Mouse (Mus musculus) gastrocnemius, adult 2 months (tissue): ENCODE measurements around the gene Gpc3. TPM values are rescaled to one million over a fixed set of nuclear protein-coding genes. Genes with fewer than 3 reads are reported as not detected.

ENCODE experiments used
- DNase-seq: peaks from one replicate; pipeline ENCODE4 v3.0.0; 2022
- H3K27ac ChIP-seq: fragments of 200-600 bp; 2 replicates; pipeline ENCODE4 v1.8.1; 2022; ENCODE audit warnings: mild to moderate bottlenecking
- H3K4me3 ChIP-seq: fragments of 200-600 bp; 2 replicates; pipeline ENCODE4 v1.8.1; 2022; ENCODE audit warnings: mild to moderate bottlenecking, moderate library complexity
- CTCF ChIP-seq: fragments of 200-600 bp; IDR thresholded peaks from 2 replicates; pipeline ENCODE4 v1.8.1; 2022; ENCODE audit warnings: antibody characterized with exemption, mild to moderate bottlenecking, moderate library complexity
- intact Hi-C: fragments of 180-260 bp; cut with DNase I; formaldehyde crosslinking; loops from one replicate; pipeline ENCODE4 v1.15.1; 2025
- total RNA-seq, 2 experiments: library from RNA; stranded (reverse); gene quantifications; 2 replicates each; pipeline ENCODE4 v1.2.3; 2021

The Gpc3 gene
- total RNA-seq, 2 experiments from 2014 or later: 4.9 to 7.6 TPM

- intact Hi-C loops: no loop called here
- DNase-seq: no peak
- Histone ChIP-seq H3K4me3 (no peak overlapping the region), H3K27ac (no peak overlapping the region)
- no peak for TF ChIP-seq CTCF
Observed at GRCm38 (mm10) chrX:52444977-52445376, 168.8 kb downstream of the Gpc3 start.

GRCm38 (mm10) chrX:52441798-52442197 lies 172.0 kb downstream of the Gpc3 start:
- intact Hi-C loops: no loop called here
- Histone ChIP-seq H3K4me3 (no peak overlapping the region), H3K27ac (no peak overlapping the region)
- TF ChIP-seq CTCF: peak; percentile 55
- DNase-seq: no peak

- TF ChIP-seq CTCF: no peak
- intact Hi-C loops: no loop called here
- Histone ChIP-seq H3K27ac (no peak overlapping the region), H3K4me3 (no peak overlapping the region)
- no peak for DNase-seq
Observed at GRCm38 (mm10) chrX:52439421-52439820, 174.3 kb downstream of the Gpc3 start.

- intact Hi-C loops: no loop called here
- Histone ChIP-seq H3K27ac (no peak overlapping the region), H3K4me3 (no peak overlapping the region)
- TF ChIP-seq CTCF: no peak
- no peak for DNase-seq
Observed at GRCm38 (mm10) chrX:52425605-52426004, 188.1 kb downstream of the Gpc3 start.

- TF ChIP-seq CTCF: no peak
- intact Hi-C loops: no loop called here
- Histone ChIP-seq H3K4me3 (no peak overlapping the region), H3K27ac (no peak overlapping the region)
- DNase-seq: peak; percentile 12
Observed at GRCm38 (mm10) chrX:52419850-52420249, 193.9 kb downstream of the Gpc3 start.

- no peak for DNase-seq
- Histone ChIP-seq H3K4me3 (no peak overlapping the region), H3K27ac (no peak overlapping the region)
- intact Hi-C loops: no loop called here
- no peak for TF ChIP-seq CTCF
Observed at GRCm38 (mm10) chrX:52412936-52413335, 200.8 kb downstream of the Gpc3 start.

- TF ChIP-seq CTCF: no peak
- no peak overlapping the region for H3K27ac ChIP-seq
- H3K4me3 ChIP-seq: no peak overlapping the region
- no peak for DNase-seq
- intact Hi-C loops: no loop called here
Observed at GRCm38 (mm10) chrX:52401188-52401587, 212.6 kb downstream of the Gpc3 start.

- Histone ChIP-seq H3K27ac (no peak overlapping the region), H3K4me3 (no peak overlapping the region)
- no peak for DNase-seq
- TF ChIP-seq CTCF: peak; percentile 68
- intact Hi-C loops: loop anchor here (5.0 to 10.0 kb wide), 3 partner anchors 480 to 978 kb away; no protein-coding TSS in a partner anchor
Observed at GRCm38 (mm10) chrX:52375129-52375528, 238.6 kb downstream of the Gpc3 start.

GRCm38 (mm10) chrX:52374209-52374608 lies 239.5 kb downstream of the Gpc3 start:
- no peak for DNase-seq
- Histone ChIP-seq H3K4me3 (no peak overlapping the region), H3K27ac (no peak overlapping the region)
- intact Hi-C loops: loop anchor here (5.0 to 10.0 kb wide), 3 partner anchors 287 to 609 kb away; no protein-coding TSS in a partner anchor
- no peak for TF ChIP-seq CTCF

GRCm38 (mm10) chrX:52372436-52372835 lies 241.3 kb downstream of the Gpc3 start:
- DNase-seq: no peak
- H3K27ac ChIP-seq: no peak overlapping the region
- no peak overlapping the region for H3K4me3 ChIP-seq
- TF ChIP-seq CTCF: no peak
- intact Hi-C loops: loop anchor here (5.0 to 10.0 kb wide), 3 partner anchors 285 to 608 kb away; no protein-coding TSS in a partner anchor

GRCm38 (mm10) chrX:52369938-52370758 lies 243.6 kb downstream of the Gpc3 start:
- Histone ChIP-seq H3K27ac (peak overlapping the region; percentile 38; the same call in 1 of the 2 replicates), H3K4me3 (peak overlapping the region; percentile 62)
- no peak for DNase-seq
- TF ChIP-seq CTCF: peak; percentile 73
- intact Hi-C loops: loop anchor here (5.0 to 10.0 kb wide), 4 partner anchors 283 to 633 kb away; no protein-coding TSS in a partner anchor

- DNase-seq: no peak
- TF ChIP-seq CTCF: no peak
- H3K27ac ChIP-seq: no peak overlapping the region
- H3K4me3 ChIP-seq: no peak overlapping the region; the same call in 1 of the 2 replicates
- intact Hi-C loops: loop anchor here (5.0 kb wide), 1 partner anchor 632 kb away; no protein-coding TSS in a partner anchor
Observed at GRCm38 (mm10) chrX:52369304-52369937, 244.3 kb downstream of the Gpc3 start.

- TF ChIP-seq CTCF: no peak
- intact Hi-C loops: loop anchor here (5.0 kb wide), 1 partner anchor 630 kb away; no protein-coding TSS in a partner anchor
- DNase-seq: no peak
Observed at GRCm38 (mm10) chrX:52366826-52367225, 246.9 kb downstream of the Gpc3 start.

More at GRCm38 (mm10) chrX:52366826-52367225, 246.9 kb downstream of the Gpc3 start:
- no peak overlapping the region for H3K4me3 ChIP-seq
- H3K27ac ChIP-seq: no peak overlapping the region
